Mouse (Mus musculus) brain, embryonic 14.5 days (tissue): ENCODE results near the gene Kdr.

Experiments
- CTCF ChIP-seq: fragments of 200-500 bp; IDR thresholded peaks from 2 replicates; pipeline ENCODE4 v1.5.1; 2012; ENCODE audit warnings: inconsistent platforms, mild to moderate bottlenecking, moderate library complexity, borderline replicate concordance; ENCODE audit not compliant: insufficient read depth, insufficient read length; ENCODE audit errors: extremely low read depth
- POLR2A ChIP-seq: fragments of 200-500 bp; IDR thresholded peaks from 2 replicates; pipeline ENCODE4 v1.6.1; 2012; ENCODE audit warnings: mild to moderate bottlenecking, inconsistent platforms, borderline replicate concordance; ENCODE audit not compliant: poor library complexity, insufficient read depth, insufficient read length, severe bottlenecking; ENCODE audit errors: extremely low read depth

- no peak for TF ChIP-seq CTCF
- no peak for TF ChIP-seq POLR2A
Measured at GRCm38 (mm10) chr5:75987530-75987929, 9.3 kb upstream of the Kdr start.
